Mouse (Mus musculus): Measurements from ENCODE around the gene Tymp. TPM values are rescaled to one million over a fixed set of nuclear protein-coding genes. Genes with fewer than 3 reads are reported as not detected.

Tymp gene
- polyA plus RNA-seq (2012; rRNA removed): 8.3 and 8.6 TPM in 2 replicates

GRCm38 (mm10) chr15:89376957-89377356 is at the start of gene Tymp:
Gene Tymp, minus strand, starts transcription at chr15:89377039.

GRCm38 (mm10) chr15:89425711-89426121 is 48.9 kb upstream of the Tymp start, which contains the start of gene Cpt1b:
Gene Cpt1b, minus strand, starts transcription at chr15:89425863.

GRCm38 (mm10) chr15:89410118-89410517 is 33.3 kb upstream of the Tymp start, which contains the start of gene Syce3:
Gene Syce3, minus strand, starts transcription at chr15:89410503.

GRCm38 (mm10) chr15:89384617-89385016 is 7.8 kb upstream of the Tymp start, which contains the start of gene Klhdc7b:
Gene Klhdc7b, plus strand, starts transcription at chr15:89384917.

GRCm38 (mm10) chr15:89378831-89379401 is 2.1 kb upstream of the Tymp start, which contains the start of gene Odf3b:
Gene Odf3b, minus strand, starts transcription at chr15:89379282.

GRCm38 (mm10) chr15:89373762-89374248 is 3.0 kb downstream of the Tymp start, which contains the start of gene Sco2:
Gene Sco2, minus strand, starts transcription at chr15:89373846.

GRCm38 (mm10) chr15:89355241-89356187 is 21.3 kb downstream of the Tymp start, which contains the start of the genes Lmf2 and Ncaph2:
Gene Lmf2, minus strand, starts transcription at chr15:89355659.
Gene Ncaph2, plus strand, starts transcription at chr15:89355719.

GRCm38 (mm10) chr15:89334271-89334670 is 42.6 kb downstream of the Tymp start, which contains the start of gene Miox:
Gene Miox, plus strand, starts transcription at chr15:89334398.

GRCm38 (mm10) chr15:89322670-89323522 is 53.9 kb downstream of the Tymp start, which contains the start of gene Adm2:
Gene Adm2, plus strand, starts transcription at chr15:89322720.

Other genes with a start within 250 kb of the Tymp start
- 34.5 and 42.0 TPM in 2 replicates for gene Hdac10, start 248.3 kb downstream of the Tymp start, polyA plus RNA-seq (2012; rRNA removed)
- gene Mapk12, start 236.3 kb downstream of the Tymp start, polyA plus RNA-seq (2012; rRNA removed): 4.7 and 4.8 TPM in 2 replicates
- gene Mapk11, start 227.4 kb downstream of the Tymp start, polyA plus RNA-seq (2012; rRNA removed): 3.1 and 3.6 TPM in 2 replicates
- gene Plxnb2, start 196.3 kb downstream of the Tymp start, polyA plus RNA-seq (2012; rRNA removed): 407 and 411 TPM in 2 replicates
- gene Dennd6b, start 180.5 kb downstream of the Tymp start, polyA plus RNA-seq (2012; rRNA removed): 13.8 and 18.4 TPM in 2 replicates
- 241 and 282 TPM in 2 replicates for gene Ppp6r2, start 165.5 kb downstream of the Tymp start, polyA plus RNA-seq (2012; rRNA removed)
- 227 and 272 TPM in 2 replicates for gene Sbf1, start 61.7 kb downstream of the Tymp start, polyA plus RNA-seq (2012; rRNA removed)
- 0.30 and 1.4 TPM in 2 replicates for gene Adm2, start 54.3 kb downstream of the Tymp start, polyA plus RNA-seq (2012; rRNA removed)
- gene Miox, start 42.6 kb downstream of the Tymp start, polyA plus RNA-seq (2012; rRNA removed): 0.20 TPM in 1 of 2 replicates, not detected in the other
- gene Lmf2, start 21.4 kb downstream of the Tymp start, polyA plus RNA-seq (2012; rRNA removed): 43.5 and 43.9 TPM in 2 replicates
- gene Ncaph2, start 21.3 kb downstream of the Tymp start, polyA plus RNA-seq (2012; rRNA removed): 122 and 131 TPM in 2 replicates
- 52.1 and 55.9 TPM in 2 replicates for gene Sco2, start 3.2 kb downstream of the Tymp start, polyA plus RNA-seq (2012; rRNA removed)
- 48.4 and 50.3 TPM in 2 replicates for gene Odf3b, start 2.2 kb upstream of the Tymp start, polyA plus RNA-seq (2012; rRNA removed)
- 0.27 and 0.44 TPM in 2 replicates for gene Klhdc7b, start 7.9 kb upstream of the Tymp start, polyA plus RNA-seq (2012; rRNA removed)
- 0.37 TPM in 1 of 2 replicates, not detected in the other for gene Syce3, start 33.5 kb upstream of the Tymp start, polyA plus RNA-seq (2012; rRNA removed)
- 2.4 and 3.1 TPM in 2 replicates for gene Cpt1b, start 48.8 kb upstream of the Tymp start, polyA plus RNA-seq (2012; rRNA removed)
- 0.54 and 0.65 TPM in 2 replicates for gene C730034F03Rik, start 52.5 kb upstream of the Tymp start, polyA plus RNA-seq (2012; rRNA removed)
- 2.7 and 4.2 TPM in 2 replicates for gene Gm44502, start 52.7 kb upstream of the Tymp start, polyA plus RNA-seq (2012; rRNA removed)
- 84.7 and 107 TPM in 2 replicates for gene Chkb, start 52.9 kb upstream of the Tymp start, polyA plus RNA-seq (2012; rRNA removed)
- gene Mapk8ip2, start 76.9 kb upstream of the Tymp start, polyA plus RNA-seq (2012; rRNA removed): 2.3 and 2.4 TPM in 2 replicates
- 45.2 and 46.6 TPM in 2 replicates for gene Arsa, start 100.4 kb upstream of the Tymp start, polyA plus RNA-seq (2012; rRNA removed)
- 11.4 and 11.7 TPM in 2 replicates for gene Shank3, start 122.6 kb upstream of the Tymp start, polyA plus RNA-seq (2012; rRNA removed)
- 0.21 and 0.28 TPM in 2 replicates for gene Acr, start 191.3 kb upstream of the Tymp start, polyA plus RNA-seq (2012; rRNA removed)
- gene Rabl2, start 214.9 kb upstream of the Tymp start, polyA plus RNA-seq (2012; rRNA removed): 5.5 and 7.3 TPM in 2 replicates